Mouse (Mus musculus) heart, postnatal 14 days (tissue): Measurements from ENCODE around the gene Ptpn1. TPM values are rescaled to one million over a fixed set of nuclear protein-coding genes. Genes with fewer than 3 reads are reported as not detected.

Experiments
- DNase-seq, 2 experiments: peaks; one replicate each; pipeline ENCODE4 v3.0.0; 2021 to 2022
- intact Hi-C: fragments of 180-260 bp; cut with DNase I; formaldehyde crosslinking; loops from one replicate; pipeline ENCODE4 v1.15.1; 2025
- total RNA-seq, 2 experiments: library from RNA; stranded (reverse); gene quantifications; 2 replicates each; pipeline ENCODE4 v1.2.3; 2021

The Ptpn1 gene
- total RNA-seq, 2 experiments from 2014 or later: 24.0 to 27.8 TPM

DNA sequence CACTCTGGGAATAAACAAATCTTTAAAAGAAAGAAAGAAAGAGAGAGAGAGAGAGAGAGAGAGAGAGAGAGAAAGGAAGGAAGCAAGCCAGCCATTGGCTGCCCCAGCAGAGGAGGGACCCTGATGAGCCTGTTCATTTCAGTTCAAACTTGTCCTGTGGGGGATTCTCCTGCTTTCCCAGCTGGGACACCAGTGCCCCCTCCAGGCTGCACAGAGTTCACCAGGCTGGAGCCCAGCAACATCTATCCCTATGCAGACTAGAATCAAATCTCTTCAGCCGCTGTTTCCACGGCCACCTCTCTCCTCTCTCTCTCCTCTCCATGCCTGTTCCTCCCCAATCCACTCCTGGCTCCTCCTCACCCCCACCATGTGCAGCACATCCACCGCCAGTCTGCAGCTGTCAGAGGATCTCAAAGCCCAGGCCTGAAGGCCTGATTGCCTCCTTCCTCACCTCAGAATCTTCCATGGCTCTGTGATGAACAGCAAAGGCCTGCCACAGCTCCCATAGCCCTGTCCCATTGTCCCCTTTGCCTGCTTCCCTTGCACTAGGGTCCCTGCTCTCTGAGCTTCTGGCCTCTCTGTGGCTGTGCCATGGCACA, 67.4 kb downstream of the Ptpn1 start:
- intact Hi-C loops: no loop called here
- no peak for DNase-seq

DNA sequence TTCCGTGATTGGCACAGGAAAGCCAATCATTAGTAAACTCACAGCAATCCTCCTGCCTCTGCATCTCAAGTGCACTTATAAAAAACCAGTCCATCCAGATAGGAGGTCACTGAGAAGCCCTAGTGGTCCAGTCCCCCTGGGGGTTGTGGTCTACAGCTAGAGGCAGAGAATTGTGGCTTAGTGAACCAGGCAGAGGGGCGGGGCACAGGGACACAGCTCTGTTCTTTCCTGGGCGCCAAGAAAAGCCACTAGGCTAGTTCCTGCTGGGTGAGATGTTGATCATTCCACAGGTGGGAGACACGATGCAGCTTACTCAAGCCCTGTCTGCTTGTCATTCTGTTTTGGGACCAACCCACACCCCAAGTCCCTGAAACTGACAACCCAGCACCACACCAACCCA, 70.3 kb downstream of the Ptpn1 start:
- no peak for DNase-seq
- intact Hi-C loops: no loop called here

DNA sequence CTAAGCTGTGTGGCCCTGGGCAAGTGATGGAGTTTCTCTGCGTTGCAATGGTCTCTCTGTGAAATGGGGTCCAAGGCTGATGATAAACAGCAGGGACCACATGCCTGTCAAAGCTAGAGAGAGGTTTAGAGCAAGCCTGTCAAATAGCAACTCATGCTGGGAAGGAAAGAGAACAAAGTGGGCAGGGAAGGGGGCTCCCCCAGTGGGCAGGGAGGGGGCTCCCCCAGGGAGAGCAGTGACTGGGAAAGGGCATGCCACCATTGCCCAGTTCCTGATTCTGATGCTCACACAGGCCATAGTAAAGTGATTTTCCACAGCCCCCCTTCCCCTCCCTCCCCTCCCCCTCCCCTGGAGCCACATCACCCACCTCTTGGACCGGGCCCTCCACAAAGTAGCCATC, 71.0 kb downstream of the Ptpn1 start:
- DNase-seq: no peak
- intact Hi-C loops: no loop called here

DNA sequence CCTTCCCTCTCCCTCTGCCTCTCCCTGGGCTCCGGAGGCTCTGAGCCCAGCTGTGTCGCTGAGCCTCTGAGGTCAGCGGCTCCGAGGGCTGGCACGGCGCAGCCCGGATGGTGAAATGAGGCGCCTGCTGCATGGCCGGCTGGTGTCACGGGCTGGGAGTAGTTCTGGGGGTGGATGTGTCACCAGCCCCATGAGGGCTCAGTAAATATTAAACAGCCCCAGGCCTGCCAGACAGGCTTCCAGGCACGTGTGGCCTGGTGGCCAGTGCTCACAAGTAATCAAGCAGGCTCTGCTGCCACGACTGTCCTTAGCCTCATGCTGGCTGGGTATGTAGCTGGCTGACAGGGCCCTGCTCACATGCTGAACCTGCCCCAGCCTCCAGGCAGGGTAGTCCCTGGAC, 71.6 kb downstream of the Ptpn1 start:
- no peak for DNase-seq
- intact Hi-C loops: no loop called here

DNA sequence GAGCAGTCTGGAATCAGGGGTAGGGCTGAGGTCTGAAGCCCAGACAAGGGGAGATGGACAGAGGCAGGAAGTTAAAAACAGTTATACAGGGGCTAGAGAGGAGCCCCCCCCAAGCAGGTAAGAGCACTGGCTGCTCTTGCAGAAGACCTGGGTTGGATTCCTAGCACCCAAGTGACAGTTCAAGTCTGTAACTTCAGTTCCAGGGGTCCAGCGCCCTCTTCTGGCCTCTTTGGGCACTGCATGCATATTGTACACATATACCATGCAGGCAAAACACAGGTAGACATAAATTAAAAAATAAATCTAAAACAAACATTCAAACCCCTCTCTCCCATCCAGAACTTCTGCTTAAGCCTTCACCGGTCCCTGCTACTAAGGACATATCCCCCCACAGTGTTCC, 72.5 kb downstream of the Ptpn1 start:
- intact Hi-C loops: no loop called here
- no peak for DNase-seq

DNA sequence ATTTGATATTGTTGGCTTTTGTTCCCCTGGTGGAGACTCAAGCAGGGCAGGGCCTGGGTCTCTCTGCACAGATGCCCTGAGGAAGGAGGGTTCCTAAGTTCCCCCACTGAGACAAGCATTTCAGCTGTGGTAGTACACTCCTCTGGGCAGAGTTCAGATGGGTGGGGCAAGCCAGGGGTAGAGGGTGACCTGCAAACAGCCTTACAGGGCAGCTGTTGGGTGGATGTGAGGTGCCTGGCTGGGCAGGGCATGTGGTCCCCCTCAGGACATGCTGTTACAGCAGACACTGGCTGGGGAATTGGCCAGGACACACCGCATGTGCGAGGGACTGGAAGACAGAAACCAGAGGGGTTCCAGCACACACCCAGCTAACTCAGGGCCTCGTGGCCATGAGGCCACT, 73.1 kb downstream of the Ptpn1 start:
- DNase-seq: no peak
- intact Hi-C loops: no loop called here

DNA sequence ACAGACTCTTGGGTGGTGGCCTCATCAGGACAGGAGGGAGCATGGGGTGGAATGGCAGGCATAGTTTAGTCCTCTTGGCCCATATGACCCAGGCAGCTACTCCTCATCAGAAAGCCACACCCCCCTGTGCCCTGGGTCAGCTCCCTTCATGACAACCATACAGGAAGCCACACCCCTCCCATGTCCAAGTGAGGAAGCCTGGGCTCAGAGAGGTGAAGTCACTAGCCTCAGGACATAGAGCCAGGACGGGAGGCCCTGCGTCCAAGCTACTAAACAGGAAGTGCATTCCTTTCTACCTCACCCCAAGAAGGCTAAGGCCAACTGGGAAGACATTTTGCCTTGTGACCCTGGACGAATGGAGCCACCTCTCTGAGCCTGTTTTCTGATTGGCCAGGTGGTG, 73.8 kb downstream of the Ptpn1 start:
- DNase-seq: no peak

DNA sequence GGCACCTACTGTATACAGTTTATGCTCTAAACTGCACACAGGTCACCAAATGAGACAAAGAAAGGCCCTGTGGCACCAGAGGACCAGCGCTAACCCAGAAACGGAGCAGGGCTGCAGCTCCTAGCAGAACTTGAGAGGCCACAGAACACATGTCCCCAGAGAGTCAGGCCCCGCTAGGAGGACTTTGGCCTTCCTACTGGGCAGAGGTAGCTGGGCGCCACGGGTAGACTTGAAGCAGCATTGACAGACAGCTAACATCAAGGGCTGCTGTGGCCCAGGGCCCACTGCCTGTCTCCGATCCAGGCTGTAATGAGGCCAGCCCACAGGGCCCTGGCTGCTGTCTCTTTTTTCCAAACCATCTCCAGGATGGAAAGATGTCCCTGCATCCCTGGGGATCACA, 74.6 kb downstream of the Ptpn1 start:
- DNase-seq: no peak
- intact Hi-C loops: no loop called here

More for the DNA sequence above, 73.8 kb downstream of the Ptpn1 start:
- intact Hi-C loops: no loop called here

DNA sequence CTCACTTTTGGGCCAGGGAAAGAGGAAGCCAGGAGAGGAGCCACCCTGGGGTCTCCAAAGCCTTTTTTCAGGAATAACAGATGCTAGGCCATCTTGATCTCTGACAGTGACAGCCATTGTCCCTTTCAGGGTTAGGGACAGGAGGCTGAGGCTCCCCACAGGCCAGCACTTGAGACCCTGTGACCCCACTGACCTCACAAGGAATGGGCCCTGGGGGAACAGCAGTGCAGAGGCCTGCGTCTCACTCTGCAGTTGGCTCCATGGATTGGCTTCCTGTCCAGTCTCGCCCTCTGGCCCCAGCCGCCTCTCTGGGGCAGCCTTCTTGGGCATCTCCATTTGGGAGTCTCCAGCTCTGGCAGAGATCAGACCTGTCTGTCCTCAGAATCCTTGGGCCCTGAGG, 76.3 kb downstream of the Ptpn1 start:
- no peak for DNase-seq
- intact Hi-C loops: no loop called here

DNA sequence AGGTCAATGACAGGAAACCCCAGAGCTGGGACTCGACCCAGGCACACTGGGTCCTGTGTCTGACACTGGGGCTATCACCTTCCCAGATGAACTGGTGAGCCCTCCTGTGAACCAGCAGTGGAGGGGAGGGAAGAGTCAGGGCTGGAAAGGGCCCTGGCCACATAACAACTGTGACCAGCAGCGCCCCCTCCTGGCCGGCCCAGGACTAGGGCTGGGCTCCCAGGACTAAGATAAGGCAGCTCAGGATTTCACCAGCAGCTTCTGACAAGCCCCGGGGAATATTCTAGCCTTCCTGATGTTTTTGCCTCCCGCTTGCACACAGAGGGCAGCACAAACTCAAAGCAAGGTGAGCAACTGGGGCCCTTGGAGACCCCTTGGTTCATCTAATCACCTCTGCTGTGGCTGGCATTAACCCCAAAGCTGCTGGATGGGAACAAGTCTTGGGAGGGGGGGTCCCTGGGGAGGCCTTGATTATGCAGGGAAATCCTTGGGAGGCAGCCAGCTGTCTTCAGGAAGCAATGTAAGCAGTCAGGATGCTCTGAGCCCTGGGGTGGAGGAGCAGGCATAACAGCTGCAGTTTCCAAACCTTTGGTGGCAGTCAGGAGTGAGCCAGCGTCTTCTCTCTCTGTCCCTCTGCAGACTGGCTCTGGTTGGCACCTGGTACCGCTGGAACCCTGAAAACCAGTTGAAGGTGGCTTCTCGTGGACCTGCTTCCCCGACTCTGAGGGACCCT, 78.2 kb downstream of the Ptpn1 start, which contains the start of gene Ripor3:
TSS of gene Ripor3 (minus strand) at position 683 of the 733 bp plus-strand sequence.
- intact Hi-C loops: loop anchor here (5.0 to 10.0 kb wide), 2 partner anchors 87 to 105 kb away; no protein-coding TSS in a partner anchor
- peak; percentile 84 to 90 for DNase-seq

DNA sequence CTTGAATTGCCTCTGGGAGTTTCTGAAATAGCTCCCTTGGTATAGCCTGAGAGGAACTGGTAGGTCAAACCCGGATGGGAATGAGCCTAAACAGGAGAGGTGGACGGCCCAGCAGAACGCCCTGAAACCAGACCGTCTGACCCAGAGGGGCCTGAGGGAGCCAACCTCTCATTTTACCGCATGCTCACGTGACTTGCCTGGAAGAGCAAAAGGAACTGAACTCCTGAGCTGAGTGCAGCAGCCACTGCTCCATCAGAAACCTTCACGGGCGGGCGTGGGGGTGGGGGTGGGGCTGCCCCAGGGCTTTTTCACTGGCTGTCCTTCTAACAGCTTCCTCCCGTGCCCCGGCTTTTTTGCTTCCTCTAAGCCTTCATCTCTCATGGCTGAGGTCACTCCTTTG, 79.0 kb downstream of the Ptpn1 start:
- intact Hi-C loops: loop anchor here (5.0 to 10.0 kb wide), 2 partner anchors 86 to 106 kb away; no protein-coding TSS in a partner anchor
- DNase-seq: no peak

DNA sequence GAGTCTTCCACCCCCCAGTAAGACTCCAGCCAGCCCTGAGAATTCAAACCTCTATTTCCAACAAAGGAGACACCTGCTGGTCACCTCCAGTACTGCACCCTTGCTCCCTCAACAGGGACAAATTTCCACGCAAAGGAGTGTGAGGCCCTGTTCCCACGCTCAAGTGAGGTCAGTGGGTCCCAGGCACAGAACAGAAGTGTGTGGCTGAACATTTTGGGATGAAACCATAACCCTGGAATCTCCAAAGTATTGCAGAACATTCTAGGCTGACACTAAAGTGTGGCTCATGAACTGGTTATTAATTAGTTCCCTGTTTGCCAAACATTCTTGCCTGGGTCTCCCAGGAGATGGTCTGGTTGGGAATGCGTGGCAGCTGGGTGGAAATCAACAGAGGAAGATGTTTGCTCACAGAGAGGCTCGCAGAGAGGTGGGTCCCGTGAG, 85.1 kb downstream of the Ptpn1 start:
- intact Hi-C loops: loop anchor here (10.0 kb wide), 1 partner anchor 112 kb away; no protein-coding TSS in a partner anchor
- peak; percentile 80 to 88 for DNase-seq

DNA sequence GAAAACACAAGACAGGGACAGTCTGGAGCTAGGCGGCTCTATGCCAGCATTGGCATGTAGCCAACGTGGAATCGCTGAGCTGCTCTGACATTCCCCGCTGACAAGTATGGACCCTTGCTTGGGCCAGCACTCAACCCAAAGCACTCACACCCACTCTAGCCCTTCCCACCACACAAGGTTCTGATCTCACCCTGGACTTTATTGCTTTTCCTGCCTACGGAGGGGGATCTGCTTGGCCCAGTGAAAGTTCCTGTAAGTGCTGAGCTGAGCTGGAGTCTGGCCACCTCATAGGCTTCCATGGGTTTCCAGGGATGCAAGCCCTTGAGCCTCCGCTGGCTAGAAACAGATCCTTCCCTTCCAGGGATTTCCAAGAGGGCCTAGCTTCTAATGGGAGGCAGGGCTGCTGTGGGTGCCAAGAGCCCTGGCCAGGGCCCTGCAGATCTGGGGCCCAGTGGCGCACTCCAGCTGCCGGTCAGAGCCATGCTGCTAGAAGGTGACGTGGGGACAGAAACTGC, 87.4 kb downstream of the Ptpn1 start:
- intact Hi-C loops: loop anchor here (10.0 kb wide), 1 partner anchor 114 kb away; no protein-coding TSS in a partner anchor
- DNase-seq: peak; percentile 77 to 78

DNA sequence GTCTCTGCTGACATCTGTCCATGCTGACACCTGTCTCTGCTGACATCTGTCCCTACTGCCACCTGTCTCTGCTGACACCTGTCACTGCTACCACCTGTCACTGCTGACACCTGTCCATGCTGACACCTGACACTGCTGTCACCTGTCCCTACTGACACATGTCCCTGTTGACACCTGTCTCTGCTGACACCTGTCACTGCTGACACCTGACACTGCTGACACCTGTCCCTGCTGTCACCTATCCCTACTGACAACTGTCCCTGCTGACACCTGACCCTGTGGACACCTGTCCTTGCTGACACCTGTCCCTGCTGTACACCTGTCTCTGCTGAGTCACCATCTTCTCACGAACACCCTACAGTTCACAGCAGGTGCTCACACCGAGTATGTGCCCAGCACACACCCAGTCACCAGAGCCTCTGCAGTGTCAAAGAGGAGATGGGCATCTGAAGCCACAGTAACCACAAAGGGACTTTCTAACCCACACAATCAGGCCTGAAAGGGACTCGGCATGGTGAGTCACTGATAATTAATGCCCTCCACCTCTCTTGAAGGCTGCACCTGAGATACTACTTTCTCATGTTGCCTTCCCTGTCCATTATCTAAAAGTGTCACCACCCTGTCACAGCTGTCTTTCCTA, 92.0 kb downstream of the Ptpn1 start:
- DNase-seq: no peak
- intact Hi-C loops: no loop called here

DNA sequence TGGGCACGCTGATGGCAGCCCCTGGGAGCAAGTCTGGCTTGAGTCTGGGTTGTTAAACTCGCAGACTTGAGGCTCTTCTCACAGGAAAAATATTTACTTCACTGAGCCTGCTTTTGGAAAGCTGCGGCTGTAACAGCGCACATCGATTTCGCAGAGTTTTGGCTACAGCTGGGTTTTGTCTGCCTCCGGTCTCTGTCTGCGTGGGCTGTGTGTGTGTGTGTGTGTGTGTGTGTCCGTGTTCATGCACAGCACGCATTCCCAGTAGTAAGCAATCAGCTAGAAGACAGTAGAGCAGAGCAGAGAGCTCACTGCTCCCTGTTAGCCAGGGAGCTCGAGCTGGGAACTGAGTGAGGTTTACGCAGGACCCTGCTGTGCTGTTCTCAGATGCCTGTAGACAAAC, 93.3 kb downstream of the Ptpn1 start:
- DNase-seq: peak; percentile 66
- intact Hi-C loops: no loop called here

DNA sequence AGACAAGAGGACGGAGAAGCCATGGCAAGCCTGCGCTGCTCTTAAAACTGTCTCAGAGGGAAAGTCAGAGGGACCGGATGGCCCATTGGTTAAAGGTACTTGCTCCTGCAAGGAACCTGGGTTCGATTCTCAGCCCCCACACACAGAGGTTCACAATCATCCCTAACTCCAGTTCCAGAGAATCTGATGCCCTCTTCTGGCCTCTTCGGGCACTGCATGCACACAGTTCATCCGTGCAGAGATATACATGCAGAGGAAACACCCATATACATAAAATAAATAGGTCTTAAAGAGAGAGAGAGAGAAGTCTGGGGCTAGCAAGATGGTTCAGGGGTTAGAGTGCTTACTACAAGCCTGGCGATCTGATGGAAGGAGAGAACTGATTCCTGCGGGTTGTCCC, 94.0 kb downstream of the Ptpn1 start:
- intact Hi-C loops: no loop called here
- DNase-seq: no peak

DNA sequence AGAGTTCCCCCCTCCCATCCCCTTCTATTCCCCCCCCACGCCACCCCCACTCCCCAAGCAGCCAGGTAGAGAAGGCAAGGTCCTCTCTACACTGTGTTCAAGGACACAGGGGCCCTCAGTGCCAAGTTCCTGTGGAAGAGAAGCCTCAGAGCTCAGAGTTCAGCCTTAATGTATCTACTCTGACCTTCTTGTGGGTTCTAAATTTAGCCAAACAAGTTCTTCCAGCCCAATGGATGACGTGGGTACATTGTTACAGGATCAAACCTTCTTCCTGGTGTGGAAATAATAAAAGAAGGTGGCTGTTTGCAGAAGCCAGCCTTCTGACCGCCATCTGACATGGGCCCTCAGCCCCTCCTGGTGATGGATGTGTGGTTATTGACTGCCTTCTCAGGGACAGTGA, 94.6 kb downstream of the Ptpn1 start:
- intact Hi-C loops: no loop called here

DNA sequence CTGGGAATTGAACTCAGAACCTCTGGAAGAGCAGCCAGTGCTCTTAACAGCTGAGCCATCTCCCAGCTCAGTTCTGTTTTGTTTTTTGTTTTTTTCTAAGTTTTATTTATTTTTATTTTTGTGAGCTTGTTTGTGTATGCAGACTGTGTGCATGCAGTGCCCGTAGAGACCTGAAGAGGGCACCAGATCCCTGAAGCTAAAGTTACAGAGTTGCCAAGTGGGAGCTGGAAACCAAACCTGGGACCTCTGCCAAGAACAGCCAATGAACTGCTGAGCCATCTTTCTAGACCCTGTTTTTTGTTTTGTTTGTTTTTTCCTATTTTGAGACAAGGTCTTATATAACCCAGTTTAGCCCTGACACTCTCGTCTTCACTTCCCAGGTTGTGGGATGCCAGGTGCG, 96.5 kb downstream of the Ptpn1 start:
- no peak for DNase-seq
- intact Hi-C loops: no loop called here

More for the DNA sequence above, 94.6 kb downstream of the Ptpn1 start:
- DNase-seq: no peak
